Mouse (Mus musculus) MEL (cell line): ENCODE measurements around the gene Cbr4.

Source experiments
- CHD1 ChIP-seq: IDR thresholded peaks from 2 replicates; pipeline ENCODE4 v1.6.1; 2012; ENCODE audit warnings: low read depth, mild to moderate bottlenecking, inconsistent platforms, low read length, improper control_type of control experiment
- CTCF ChIP-seq, 3 experiments: IDR thresholded peaks in 2 of 3; conservative IDR thresholded peaks in 1 of 3; 2 replicates each; pipeline ENCODE4 v1.5.1; 2011 to 2012; ENCODE audit warnings: low read length in 3 of 3, low read depth in 2 of 3, mild to moderate bottlenecking in 2 of 3, improper control_type of control experiment in 1 of 3, inconsistent platforms in 1 of 3, mixed read lengths in 1 of 3, moderate library complexity in 1 of 3; ENCODE audit not compliant: control insufficient read depth in 1 of 3, insufficient read depth in 1 of 3, poor library complexity in 1 of 3, severe bottlenecking in 1 of 3
- EP300 ChIP-seq, 2 experiments: IDR thresholded peaks; 2 replicates each; pipeline ENCODE4 v1.6.1; 2011; ENCODE audit warnings: improper control_type of control experiment in 2 of 2, low read length in 2 of 2, low read depth in 1 of 2, mild to moderate bottlenecking in 1 of 2
- POLR2A ChIP-seq, 2 experiments: IDR thresholded peaks; 2 replicates each; pipeline ENCODE4 v1.6.1; 2011 to 2012; ENCODE audit warnings: low read length in 2 of 2, mild to moderate bottlenecking in 2 of 2, control low read depth in 1 of 2, improper control_type of control experiment in 1 of 2, low read depth in 1 of 2, moderate library complexity in 1 of 2; ENCODE audit not compliant: control insufficient read depth in 1 of 2, insufficient read depth in 1 of 2, poor library complexity in 1 of 2
- SIN3A ChIP-seq: IDR thresholded peaks from 2 replicates; pipeline ENCODE4 v1.6.1; 2012; ENCODE audit warnings: low read length, improper control_type of control experiment, inconsistent platforms
- TAL1 ChIP-seq: IDR thresholded peaks from 2 replicates; pipeline ENCODE4 v1.6.1; 2012; ENCODE audit warnings: mild to moderate bottlenecking, inconsistent platforms, low read length, moderate library complexity, mixed read lengths

- TF ChIP-seq POLR2A (IDR thresholded peaks at IDR 0.05; ENCODE audit: control insufficient read depth in 1 of 2, insufficient read depth in 1 of 2, low read depth in 1 of 2, low read length in 2 of 2, poor library complexity in 1 of 2) (peak in 1 of 2 experiments; percentile 50; a peak in 1 of 4 replicates), TAL1 (no peak), CHD1 (no peak), SIN3A (no peak), CTCF (IDR thresholded peaks at IDR 0.05 in 2 of 3, conservative IDR thresholded peaks at IDR 0.05 in 1 of 3; ENCODE audit: control insufficient read depth in 1 of 3, insufficient read depth in 1 of 3, low read depth in 2 of 3, low read length in 3 of 3, poor library complexity in 1 of 3, severe bottlenecking in 1 of 3) (peak; percentile 61 to 67 (median 61)), EP300 (IDR thresholded peaks at IDR 0.05; ENCODE audit: low read depth in 1 of 2, low read length in 2 of 2) (no peak)
Observed at GRCm38 (mm10) chr8:61531944-61532795, 44.6 kb downstream of the Cbr4 start.
